Mouse (Mus musculus) liver, adult 10 weeks (tissue): Measurements from ENCODE around the gene Mapk8ip2. TPM values are rescaled to one million over a fixed set of nuclear protein-coding genes. Genes with fewer than 3 reads are reported as not detected.

ENCODE experiments used
- polyA plus RNA-seq: library from polyadenylated mRNA; stranded (reverse); fragments of 350-450 nt; fragmentation: Illumina TruSeq; extraction: RNeasy Lipid Tissue Mini Kit (QIAGEN cat#74804); gene quantifications from one replicate; pipeline ENCODE4 v1.2.3, GENCODE M21; 2014; ENCODE audit warnings: low read depth, low replicate concordance

Mapk8ip2 gene
- not detected for polyA plus RNA-seq

DNA sequence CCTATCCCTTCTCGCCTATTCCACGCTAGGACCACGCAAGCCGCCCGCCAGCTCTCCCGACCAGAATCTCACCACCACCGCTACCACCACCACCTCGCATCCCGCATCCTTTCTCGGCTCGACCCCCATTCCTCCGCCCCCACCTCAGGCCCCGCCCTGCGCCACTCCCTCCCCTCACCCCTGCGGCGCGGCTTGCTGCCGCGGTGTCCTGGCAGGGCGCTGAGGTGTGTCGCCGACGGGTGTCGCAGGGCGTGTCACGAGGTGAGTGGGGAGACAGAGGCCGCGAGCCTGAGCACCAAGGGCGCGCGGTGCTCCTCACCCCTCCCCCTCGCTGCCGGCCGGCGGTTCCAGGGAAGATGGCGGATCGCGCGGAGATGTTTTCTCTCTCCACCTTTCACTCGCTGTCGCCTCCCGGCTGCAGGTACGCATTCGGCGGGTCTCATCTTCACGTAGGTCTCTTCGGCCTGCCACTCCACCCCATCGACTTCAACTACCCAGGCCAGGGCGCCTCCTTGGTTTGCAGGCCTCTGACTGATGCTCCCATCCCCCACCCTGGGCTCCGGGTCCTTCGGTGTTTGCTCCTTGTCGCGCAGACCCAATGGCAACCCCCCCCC lies at the start of gene Mapk8ip2:
Gene Mapk8ip2, plus strand, starts transcription at position 49 of the 614 bp plus-strand sequence.

DNA sequence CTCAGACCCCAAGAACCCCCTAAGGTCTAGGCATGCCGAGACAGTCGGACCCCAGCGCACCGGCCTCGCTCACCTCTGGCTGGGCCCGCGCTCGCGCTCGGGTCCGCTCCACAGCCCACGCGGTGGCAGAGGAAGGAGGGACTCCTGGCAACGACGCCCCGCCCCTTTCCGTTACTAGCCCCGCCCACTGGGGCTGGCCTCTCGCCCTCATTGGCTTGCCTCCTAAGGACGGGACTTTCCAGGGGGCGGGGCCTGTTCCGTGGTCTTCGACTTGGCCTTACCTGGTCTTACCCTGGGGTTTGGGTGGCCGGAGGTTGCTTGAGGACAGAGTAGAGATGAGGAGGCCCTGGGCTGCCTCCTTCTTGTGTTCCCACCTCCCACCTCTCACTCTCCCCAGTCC lies 43.6 kb upstream of the Mapk8ip2 start, which contains the start of gene Syce3:
Gene Syce3, minus strand, starts transcription at position 386 of the 400 bp plus-strand sequence.

DNA sequence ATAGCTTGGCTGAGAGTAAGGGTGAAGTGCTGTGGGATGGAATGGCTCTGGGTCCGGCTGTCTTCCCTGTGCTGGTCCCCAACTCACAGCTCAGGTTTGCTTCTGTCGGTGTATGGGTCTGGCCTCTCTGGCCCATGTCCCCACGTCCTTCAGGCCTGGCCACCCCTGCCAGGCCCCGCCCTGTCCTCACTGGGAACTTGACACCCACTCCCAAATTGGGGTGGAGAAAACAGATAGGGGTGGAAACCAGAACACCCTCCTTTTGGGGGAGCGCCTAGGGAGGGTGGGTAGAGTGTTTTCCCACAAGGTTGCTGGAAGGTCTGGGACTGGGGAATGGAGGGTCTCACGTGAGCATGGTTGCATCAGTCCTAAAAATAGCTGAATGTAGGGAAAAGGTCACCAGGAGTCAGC lies 28.0 kb upstream of the Mapk8ip2 start, which contains the start of gene Cpt1b:
Gene Cpt1b, minus strand, starts transcription at position 153 of the 411 bp plus-strand sequence.

DNA sequence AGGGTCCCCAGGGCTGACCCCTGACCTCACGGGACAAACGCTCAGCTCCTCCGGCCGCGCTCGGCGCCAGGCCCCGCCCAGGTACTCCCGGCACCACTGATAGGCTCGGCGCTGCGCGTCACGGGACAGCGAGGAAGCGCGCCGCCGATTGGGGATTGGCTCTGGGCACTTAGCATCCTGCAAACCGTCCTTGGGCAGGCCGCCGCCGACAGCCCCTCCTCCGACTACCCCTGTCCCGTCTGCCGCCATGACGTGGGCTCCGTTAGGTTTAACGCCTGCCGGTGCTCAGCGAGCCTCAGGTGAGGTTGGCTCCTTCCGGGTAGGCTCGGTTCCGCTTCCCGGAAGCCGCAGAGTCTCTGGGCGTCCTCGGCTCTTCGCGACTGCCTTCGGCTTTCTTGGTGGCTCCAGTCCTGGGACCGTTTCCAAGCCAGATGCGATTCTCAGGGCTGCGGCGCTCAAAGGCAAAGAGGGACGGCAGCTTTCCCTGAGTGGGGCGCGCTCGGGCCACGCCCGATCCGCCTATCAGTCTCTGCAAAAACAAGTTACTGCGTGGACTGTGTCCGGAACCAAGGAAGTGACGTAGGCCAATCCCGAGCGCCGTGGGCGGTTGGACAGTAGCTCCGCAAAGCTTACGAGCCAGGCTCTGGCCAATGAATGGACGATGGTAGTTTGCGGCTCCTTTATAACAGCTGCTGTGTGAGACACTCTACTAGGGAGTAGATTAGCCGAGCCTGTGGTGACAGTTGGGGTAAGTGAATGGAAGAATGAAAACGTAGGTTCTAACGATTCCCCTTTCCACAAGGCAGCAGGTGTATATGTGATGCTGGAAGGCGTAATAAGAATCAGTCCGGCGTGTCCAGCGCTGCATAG lies 24.1 kb upstream of the Mapk8ip2 start, which contains the start of the genes C730034F03Rik, Gm44502 and Chkb:
Gene C730034F03Rik, plus strand, starts transcription at position 238 of the 870 bp plus-strand sequence.
Gene Gm44502, minus strand, starts transcription at position 345 of the 870 bp plus-strand sequence.
Gene Chkb, minus strand, starts transcription at position 557 of the 870 bp plus-strand sequence.

DNA sequence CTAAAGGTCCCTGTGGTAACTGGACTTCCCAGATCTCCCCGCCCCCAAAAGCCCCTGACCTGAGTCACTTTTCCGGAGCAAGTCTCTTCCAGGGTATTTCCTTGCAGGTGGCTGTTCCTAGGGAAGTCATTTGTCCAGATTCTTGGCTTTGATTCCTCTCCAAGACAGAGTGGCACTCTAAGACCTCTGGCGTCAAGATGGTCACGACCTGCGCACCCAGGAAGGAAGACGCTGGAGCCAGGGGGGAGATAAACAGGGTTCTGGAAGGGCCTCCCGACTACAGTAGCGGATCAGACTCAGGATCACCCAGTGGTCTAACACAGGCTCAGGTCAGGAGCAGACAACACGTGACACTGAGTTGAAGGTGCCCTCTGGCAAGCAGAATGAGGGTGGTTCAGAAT lies 23.4 kb downstream of the Mapk8ip2 start, which contains the start of gene Arsa:
Gene Arsa, minus strand, starts transcription at position 335 of the 401 bp plus-strand sequence.

DNA sequence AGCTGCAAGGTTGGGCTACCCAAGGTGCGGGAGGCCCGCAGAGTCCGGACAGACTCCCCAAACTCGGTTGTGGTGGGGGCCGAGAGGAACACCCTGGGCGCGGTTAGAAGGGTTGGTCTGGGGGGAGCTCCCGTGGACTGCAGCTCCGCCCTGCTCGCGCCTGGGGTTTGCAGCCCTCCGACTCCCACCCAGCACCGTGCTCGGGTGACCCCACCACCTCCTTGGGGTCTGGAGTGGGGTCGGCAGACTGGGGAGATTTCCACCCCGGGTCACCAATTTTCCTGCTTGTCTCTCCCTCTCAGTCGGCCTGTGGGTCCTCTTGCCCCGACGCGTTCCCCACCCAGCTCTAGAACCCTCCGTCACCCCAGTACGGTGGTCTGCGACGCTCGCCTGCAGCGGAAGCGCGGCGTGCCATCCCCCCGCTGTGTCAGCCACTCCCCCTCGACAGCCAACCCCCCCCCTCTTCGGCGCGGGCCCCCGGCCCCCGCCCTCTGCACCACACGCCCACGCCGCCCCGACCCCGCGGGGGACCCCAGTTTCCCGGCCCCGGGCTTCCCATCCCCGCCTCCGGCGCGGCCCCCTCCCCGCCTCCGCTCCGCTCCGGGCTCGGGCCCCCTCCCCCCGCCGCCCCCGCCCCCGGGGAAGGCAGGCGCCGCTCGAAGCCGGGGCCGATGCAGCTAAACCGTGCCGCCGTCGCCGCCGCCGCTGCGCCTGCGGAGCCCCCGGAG lies 45.4 kb downstream of the Mapk8ip2 start, which contains the start of gene Shank3:
Gene Shank3, plus strand, starts transcription at position 663 of the 728 bp plus-strand sequence.

Other genes starting within 250 kb of the Mapk8ip2 start
- 9.0 TPM for gene Ppp6r2, start 242.4 kb upstream of the Mapk8ip2 start, polyA plus RNA-seq
- 2.2 TPM for gene Sbf1, start 138.6 kb upstream of the Mapk8ip2 start, polyA plus RNA-seq
- not detected for gene Adm2, start 131.2 kb upstream of the Mapk8ip2 start, polyA plus RNA-seq
- not detected for gene Miox, start 119.5 kb upstream of the Mapk8ip2 start, polyA plus RNA-seq
- gene Lmf2, start 98.3 kb upstream of the Mapk8ip2 start, polyA plus RNA-seq, result 0.72 TPM
- 9.0 TPM for gene Ncaph2, start 98.2 kb upstream of the Mapk8ip2 start, polyA plus RNA-seq
- 5.9 TPM for gene Sco2, start 80.1 kb upstream of the Mapk8ip2 start, polyA plus RNA-seq
- 2.1 TPM for gene Tymp, start 76.9 kb upstream of the Mapk8ip2 start, polyA plus RNA-seq
- gene Odf3b, start 74.6 kb upstream of the Mapk8ip2 start, polyA plus RNA-seq, result not detected
- gene Klhdc7b, start 69.0 kb upstream of the Mapk8ip2 start, polyA plus RNA-seq, result not detected
- not detected for gene Syce3, start 43.4 kb upstream of the Mapk8ip2 start, polyA plus RNA-seq
- gene Cpt1b, start 28.1 kb upstream of the Mapk8ip2 start, polyA plus RNA-seq, result 0.61 TPM
- 2.3 TPM for gene C730034F03Rik, start 24.3 kb upstream of the Mapk8ip2 start, polyA plus RNA-seq
- not detected for gene Gm44502, start 24.2 kb upstream of the Mapk8ip2 start, polyA plus RNA-seq
- gene Chkb, start 24.0 kb upstream of the Mapk8ip2 start, polyA plus RNA-seq, result 55.7 TPM
- 3.4 TPM for gene Arsa, start 23.5 kb downstream of the Mapk8ip2 start, polyA plus RNA-seq
- 0.32 TPM for gene Shank3, start 45.7 kb downstream of the Mapk8ip2 start, polyA plus RNA-seq
- gene Acr, start 114.4 kb downstream of the Mapk8ip2 start, polyA plus RNA-seq, result not detected
- gene Rabl2, start 138.0 kb downstream of the Mapk8ip2 start, polyA plus RNA-seq, result 3.1 TPM